Mouse (Mus musculus) heart, postnatal 0 days (tissue): ENCODE results near the gene Six1.

Source experiments
- CTCF ChIP-seq: IDR thresholded peaks from 2 replicates; pipeline ENCODE4 v1.5.1; 2016; ENCODE audit warnings: antibody characterized with exemption, control low read depth, low read depth
- EP300 ChIP-seq: IDR thresholded peaks from 2 replicates; pipeline ENCODE4 v1.6.1; 2016; ENCODE audit warnings: antibody characterized with exemption, low read depth

DNA sequence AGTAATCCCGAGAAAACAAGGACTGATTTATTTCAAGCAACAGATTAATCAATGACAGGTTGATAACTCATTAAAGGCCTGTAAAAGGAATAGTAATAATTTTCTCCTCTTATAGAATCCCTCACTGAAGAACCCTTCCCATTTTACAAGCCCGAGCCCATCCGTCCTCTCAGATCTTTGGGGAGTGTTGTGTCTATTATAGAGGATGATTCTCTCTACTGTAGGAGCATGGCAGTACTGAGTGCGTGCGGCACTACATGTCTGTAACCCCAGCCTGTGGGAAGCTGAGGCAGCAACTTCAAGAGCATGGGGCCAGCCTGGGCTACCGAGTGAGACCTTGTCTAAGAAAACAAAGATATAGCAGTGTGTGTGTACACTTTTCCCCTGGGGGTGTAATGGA, 3.8 kb upstream of the Six1 start:
- TF ChIP-seq EP300 (no peak), CTCF (no peak)
